Mouse (Mus musculus) liver, embryonic 14.5 days (tissue): ENCODE results near the gene Hps5. TPM values are rescaled to one million over a fixed set of nuclear protein-coding genes. Genes with fewer than 3 reads are reported as not detected.

Experiments used
- ATAC-seq: fragments of 200-750 bp; cut with Nextera tagmentation; 2 replicates; pipeline ENCODE4 v1.8.0; 2017; ENCODE audit warnings: moderate number of reproducible peaks, mild to moderate bottlenecking, moderate library complexity; ENCODE audit not compliant: insufficient read depth
- DNase-seq, 3 experiments: peaks; one replicate each; pipeline ENCODE4 v3.0.0-alpha.2; 2012 to 2013; ENCODE audit warnings: low read depth in 3 of 3, low spot score in 3 of 3
- H3K27ac ChIP-seq: fragments of 300-500 bp; sonication (generic); 2 replicates; pipeline ENCODE4 v1.5.1; 2014; ENCODE audit warnings: moderate library complexity, mild to moderate bottlenecking, control low read depth, inconsistent platforms
- H3K27me3 ChIP-seq: fragments of 300-500 bp; sonication (generic); 2 replicates; pipeline ENCODE4 v1.6.1; 2014; ENCODE audit warnings: mild to moderate bottlenecking, low read length, moderate library complexity; ENCODE audit not compliant: control insufficient read depth, insufficient read depth
- H3K36me3 ChIP-seq: fragments of 300-500 bp; sonication (generic); replicated peaks from 2 replicates; pipeline ENCODE4 v1.6.1; 2014; ENCODE audit warnings: low read depth; ENCODE audit not compliant: control insufficient read depth, insufficient read depth
- H3K4me1 ChIP-seq, 2 experiments: fragments of 200-500 bp in 1 of 2; fragments of 300-500 bp in 1 of 2; sonication (generic) in 1 of 2; replicated peaks; 2 replicates each; pipeline ENCODE4 v1.6.1; 2012 to 2014; ENCODE audit warnings: antibody characterized with exemption in 1 of 2, inconsistent platforms in 1 of 2, low read length in 1 of 2; ENCODE audit not compliant: control insufficient read depth in 2 of 2, insufficient read depth in 2 of 2
- H3K4me2 ChIP-seq: fragments of 300-500 bp; sonication (generic); 2 replicates; pipeline ENCODE4 v1.6.1; 2014; ENCODE audit warnings: low read depth, mild to moderate bottlenecking, control low read depth, moderate library complexity
- H3K4me3 ChIP-seq, 2 experiments: fragments of 200-500 bp in 1 of 2; fragments of 300-500 bp in 1 of 2; sonication (generic) in 1 of 2; 2 replicates each; pipeline ENCODE4 v1.5.1; 2012 to 2014; ENCODE audit warnings: low read depth in 2 of 2, low read length in 2 of 2, mild to moderate bottlenecking in 2 of 2, control low read depth in 1 of 2, inconsistent platforms in 1 of 2, moderate library complexity in 1 of 2; ENCODE audit not compliant: insufficient read depth in 1 of 2
- H3K9ac ChIP-seq: fragments of 300-500 bp; sonication (generic); replicated peaks from 2 replicates; pipeline ENCODE4 v1.6.1; 2014; ENCODE audit warnings: mild to moderate bottlenecking, control low read depth, moderate library complexity
- H3K9me3 ChIP-seq: fragments of 300-500 bp; sonication (generic); 2 replicates; pipeline ENCODE4 v1.6.1; 2016; ENCODE audit warnings: low read length, mixed read lengths; ENCODE audit not compliant: control insufficient read depth
- CTCF ChIP-seq: IDR thresholded peaks from 2 replicates; pipeline ENCODE4 v1.5.1; 2016; ENCODE audit warnings: antibody characterized with exemption, low read depth, control low read depth
- EP300 ChIP-seq: IDR thresholded peaks from 2 replicates; pipeline ENCODE4 v1.6.1; 2016; ENCODE audit warnings: antibody characterized with exemption, low read depth
- WGBS: fragments of 180-500 bp; shearing (Covaris S2); extraction: QIAGEN DNeasy Blood & Tissue Kit; methylation state at CpG from one replicate; pipeline ENCODE4 v1.1.7; 2014; ENCODE audit not compliant: insufficient replicate concordance; 5-methylcytosine and 5-hydroxymethylcytosine counted together
- polyA plus RNA-seq, 2 experiments: library from polyadenylated mRNA; depleted of rRNA in 1 of 2; stranded (reverse) in 1 of 2; unstranded in 1 of 2; fragments of >200 nt; fragmentation: Nextera tagmentation in 1 of 2; extraction: Ambion mirVana in 1 of 2; gene quantifications; 2 replicates each; pipeline versions ENCODE4 v1.2.1 to v1.2.3; 2012 to 2014

The Hps5 gene
- 5.3 and 6.3 TPM in 2 replicates for polyA plus RNA-seq (2012; rRNA removed)
- 4.1 and 4.3 TPM in 2 replicates for polyA plus RNA-seq (2014; fragmentation: Nextera tagmentation; extraction: Ambion mirVana)

DNA sequence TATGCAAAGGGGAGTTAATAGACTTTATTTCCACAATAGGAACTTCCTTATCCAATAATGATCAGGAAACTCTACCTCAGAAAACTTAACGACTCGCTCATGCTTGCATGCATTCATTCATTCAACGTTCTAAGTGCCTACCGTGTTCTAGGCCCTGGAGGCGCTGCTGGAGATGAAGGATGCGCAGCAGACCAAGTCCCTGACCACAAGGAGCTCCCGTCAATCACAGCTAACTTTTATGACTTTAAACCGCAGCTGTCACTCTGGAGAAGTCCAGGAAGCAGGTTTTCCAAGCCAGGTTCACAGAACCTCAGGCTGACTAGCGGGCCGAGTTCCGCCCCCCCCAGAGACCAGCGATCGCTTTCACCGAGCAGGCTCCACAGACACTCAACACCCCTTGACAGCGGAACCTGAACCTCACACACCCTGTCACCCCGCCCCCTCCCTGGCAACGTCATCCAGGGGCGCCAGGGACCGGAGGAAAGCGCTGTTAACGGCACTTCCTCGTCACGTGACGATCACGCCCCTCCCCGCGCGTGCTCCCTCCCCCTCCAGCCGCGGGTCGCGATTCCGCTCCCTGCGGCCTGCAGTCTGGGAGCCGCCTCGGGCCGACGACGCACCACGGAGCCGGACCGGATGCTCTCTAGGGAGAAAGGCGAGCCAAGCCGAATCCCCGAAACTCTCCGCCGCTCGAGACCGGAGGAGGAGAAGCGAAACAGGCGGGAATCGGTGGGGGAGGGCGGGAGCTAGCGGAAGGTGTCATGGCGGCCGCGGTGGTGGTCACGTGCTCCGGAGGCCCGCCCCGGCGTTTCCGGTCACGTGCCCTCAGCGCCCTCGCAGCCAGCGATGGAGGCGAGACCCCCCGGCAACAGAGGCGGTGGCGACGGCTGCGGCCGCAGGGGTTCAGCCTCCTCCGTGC is at the start of gene Hps5, which contains the start of gene Gtf2h1:
Gene Hps5, minus strand, starts transcription at position 778 of the 919 bp plus-strand sequence.
Gene Gtf2h1, plus strand, starts transcription at position 817 of the 919 bp plus-strand sequence.
- TF ChIP-seq EP300 (peak; percentile 42; the same call in 1 of the 2 replicates), CTCF (no peak)
- Histone ChIP-seq H3K9ac (peak within 1 kb of the TSS; percentile 79), H3K9me3 (no peaks in the 10 kb centered on the region), H3K4me3 (peak within 1 kb of the TSS; percentile 86 to 91), H3K4me2 (peak within 1 kb of the TSS; percentile 82), H3K36me3 (peaks cover 13% of the 10 kb centered on the region), H3K27me3 (no peaks in the 10 kb centered on the region), H3K27ac (peak within 1 kb of the TSS; percentile 49), H3K4me1 (peaks cover 9 to 16% of the 10 kb centered on the region in 2 experiments)
- ATAC-seq (peak; percentile 97), DNase-seq (peak; percentile 94 to 95 (median 95))
- WGBS, result under 1% methylated on average over 74 of the region's 75 CpGs

GRCm38 (mm10) chr7:46845211-46845977 is 49.5 kb upstream of the Hps5 start:
- H3K27ac ChIP-seq, result peak overlapping the region; percentile 0; the same call in 1 of the 2 replicates
- H3K9me3 ChIP-seq, result no peaks in the 10 kb centered on the region
- H3K4me3 ChIP-seq, result peak overlapping the region; percentile 61 to 87
- peaks cover 28% of the 10 kb centered on the region for H3K36me3 ChIP-seq
- H3K4me2 ChIP-seq, result peak overlapping the region; percentile 68
- ATAC-seq, result peak; percentile 82
- H3K9ac ChIP-seq, result peak overlapping the region; percentile 71
- no peak for TF ChIP-seq CTCF
- TF ChIP-seq EP300, result 0 out of 2 replicates have a peak, but pooled peaks have one; percentile 25
- H3K4me1 ChIP-seq, result peaks cover 0 to 19% of the 10 kb centered on the region in 2 experiments; a peak in 3 of 4 replicates
- H3K27me3 ChIP-seq, result no peaks in the 10 kb centered on the region
- under 1% methylated on average over 51 of the region's 51 CpGs for WGBS
- peak; percentile 67 to 71 (median 67) for DNase-seq

DNA sequence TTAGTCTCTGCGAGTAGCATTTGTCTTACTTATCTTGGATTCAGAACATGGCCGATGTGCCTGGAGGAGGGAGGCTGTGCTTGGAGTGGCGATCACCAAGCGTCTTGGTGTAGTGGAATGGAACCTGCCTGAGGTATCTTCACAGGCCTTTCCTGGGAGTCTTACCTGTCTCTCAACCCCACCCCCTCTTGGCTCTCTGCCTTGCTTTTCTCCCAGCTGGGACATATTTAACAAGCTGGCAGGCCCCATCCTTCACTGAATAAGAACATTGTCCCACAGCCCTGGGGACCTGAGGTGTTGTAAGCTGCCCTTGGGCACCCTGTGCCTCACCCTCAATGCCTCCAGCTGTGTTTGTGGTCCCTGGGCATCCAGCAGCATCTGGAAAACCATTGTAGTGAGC is 47.7 kb upstream of the Hps5 start:
- Histone ChIP-seq H3K9me3 (no peaks in the 10 kb centered on the region), H3K9ac (no peak overlapping the region), H3K27ac (no peak overlapping the region), H3K4me3 (no peak overlapping the region), H3K4me1 (peaks cover 6 to 36% of the 10 kb centered on the region in 2 experiments), H3K4me2 (no peak overlapping the region), H3K27me3 (no peaks in the 10 kb centered on the region), H3K36me3 (peaks cover 11% of the 10 kb centered on the region)
- WGBS, result 75% methylated on average over 4 of the region's 4 CpGs
- DNase-seq (no peak), ATAC-seq (no peak)
- no peak for TF ChIP-seq EP300
- TF ChIP-seq CTCF, result no peak

- Histone ChIP-seq H3K4me2 (no peak overlapping the region), H3K36me3 (no peaks in the 10 kb centered on the region), H3K9me3 (no peaks in the 10 kb centered on the region), H3K9ac (no peak overlapping the region), H3K27me3 (no peaks in the 10 kb centered on the region), H3K27ac (no peak overlapping the region), H3K4me3 (no peak overlapping the region), H3K4me1 (peaks cover 6 to 39% of the 10 kb centered on the region in 2 experiments)
- 41% methylated on average over 4 of the region's 5 CpGs for WGBS
- ATAC-seq (no peak), DNase-seq (no peak)
- TF ChIP-seq CTCF (no peak), EP300 (no peak)
These were observed 46.4 kb upstream of the Hps5 start for GRCm38 (mm10) chr7:46842278-46842677.
